Mouse (Mus musculus): Measurements from ENCODE around the gene Vmn1r158.
"Not testable (repeated sequence)": the region's sequence is repeated elsewhere in the genome, so short reads cannot be mapped to it uniquely, and the experiment has no call there.

The Vmn1r158 gene

DNA sequence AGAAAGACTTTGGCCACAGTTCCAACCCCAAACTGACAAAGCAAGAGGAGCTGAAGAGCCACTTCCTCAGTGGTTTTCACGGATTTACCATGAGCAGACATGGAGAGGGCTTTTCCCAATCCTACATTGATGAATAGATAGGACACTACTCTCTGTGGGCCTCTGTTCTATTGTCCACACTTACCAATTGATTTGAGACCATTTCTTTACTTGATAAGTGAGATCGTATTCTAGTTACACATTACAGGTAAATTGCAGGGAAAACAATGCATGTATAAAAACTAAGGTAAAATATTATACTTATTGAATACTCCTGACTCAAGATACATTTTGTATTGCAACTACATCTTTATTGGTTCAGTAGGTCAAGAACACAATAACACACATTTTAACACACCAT, at the start of gene Vmn1r158:
Gene Vmn1r158, minus strand, starts transcription at position 101 of the 400 bp plus-strand sequence.
- not testable (repeated sequence) for DNase-seq

DNA sequence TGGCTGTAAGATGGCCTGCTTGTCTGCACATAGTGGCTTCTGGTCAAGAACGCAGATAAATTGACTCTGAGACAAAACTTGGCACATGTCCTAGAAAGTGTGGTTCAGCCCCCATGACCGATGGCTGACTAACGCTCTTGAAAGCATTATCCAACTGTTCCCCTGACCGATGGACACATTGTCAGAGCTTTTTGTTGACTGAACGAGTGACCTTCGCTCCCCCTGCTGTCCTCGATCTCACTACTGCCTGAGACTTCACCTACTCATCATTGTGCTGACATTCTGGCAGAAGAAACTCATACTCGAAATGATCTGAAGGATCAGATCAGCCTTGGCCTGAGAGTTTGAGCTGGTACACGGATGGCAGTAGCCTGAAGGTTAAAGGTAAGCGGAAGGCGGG, 14.6 kb downstream of the Vmn1r158 start:
- DNase-seq = not testable (repeated sequence)

DNA sequence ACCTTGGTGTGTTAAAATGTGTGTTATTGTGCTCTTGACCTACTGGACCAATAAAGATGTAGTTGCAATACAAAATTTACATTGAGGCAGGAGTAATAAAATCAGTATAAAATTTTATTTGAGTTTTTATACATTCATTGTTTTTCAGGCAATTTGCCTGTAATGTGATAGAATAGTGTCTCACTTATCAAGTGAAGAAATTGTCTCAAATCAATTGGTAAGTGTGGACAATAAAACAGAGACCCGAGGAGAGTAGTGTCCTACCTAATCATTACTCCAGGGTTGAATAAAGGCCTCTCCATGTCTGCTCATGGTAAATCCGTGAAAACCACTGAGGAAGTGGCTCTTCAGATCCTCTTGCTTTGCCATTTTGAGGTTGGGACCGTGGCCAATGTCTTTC, 29.2 kb downstream of the Vmn1r158 start, which contains the start of gene Vmn1r157:
Gene Vmn1r157, plus strand, starts transcription at position 301 of the 400 bp plus-strand sequence.
- DNase-seq = not testable (repeated sequence)

Measured in kidney, adult 11 months (tissue).